Mouse (Mus musculus) myocyte (in vitro differentiated cells): Measurements from ENCODE around the gene Aars.
"Not testable (repeated sequence)": the region's sequence is repeated elsewhere in the genome, so short reads cannot be mapped to it uniquely, and the experiment has no call there.

ENCODE experiments used
- CEBPB ChIP-seq: IDR thresholded peaks from 2 replicates; pipeline ENCODE4 v1.6.1; 2011; ENCODE audit warnings: mild to moderate bottlenecking, moderate library complexity; ENCODE audit not compliant: poor library complexity, insufficient read depth, severe bottlenecking
- MAX ChIP-seq: IDR thresholded peaks from one replicate; pipeline ENCODE4 v1.6.1; 2011; ENCODE audit warnings: low read depth, mild to moderate bottlenecking, control low read depth
- MYOD1 ChIP-seq, 3 experiments: IDR thresholded peaks; one replicate each; pipeline ENCODE4 v1.6.1; 2011; ENCODE audit warnings: control low read depth in 2 of 3, low read depth in 2 of 3, mild to moderate bottlenecking in 2 of 3, moderate library complexity in 1 of 3; ENCODE audit not compliant: insufficient read length in 2 of 3, control insufficient read depth in 1 of 3
- POLR2A ChIP-seq: IDR thresholded peaks from one replicate; pipeline ENCODE4 v1.6.1; 2011; ENCODE audit warnings: low read depth, mild to moderate bottlenecking, control low read depth, moderate library complexity; ENCODE audit not compliant: insufficient read length
- POLR2AphosphoS2 ChIP-seq: IDR thresholded peaks from one replicate; pipeline ENCODE4 v1.6.1; 2011; ENCODE audit warnings: low read depth, control low read depth; ENCODE audit not compliant: insufficient read length
- TCF12 ChIP-seq: IDR thresholded peaks from one replicate; pipeline ENCODE4 v1.6.1; 2011; ENCODE audit warnings: mild to moderate bottlenecking, control low read depth; ENCODE audit not compliant: poor library complexity, insufficient read depth, severe bottlenecking
- USF1 ChIP-seq: IDR thresholded peaks from one replicate; pipeline ENCODE4 v1.6.1; 2011; ENCODE audit warnings: low read depth, mild to moderate bottlenecking, control low read depth, moderate library complexity

DNA sequence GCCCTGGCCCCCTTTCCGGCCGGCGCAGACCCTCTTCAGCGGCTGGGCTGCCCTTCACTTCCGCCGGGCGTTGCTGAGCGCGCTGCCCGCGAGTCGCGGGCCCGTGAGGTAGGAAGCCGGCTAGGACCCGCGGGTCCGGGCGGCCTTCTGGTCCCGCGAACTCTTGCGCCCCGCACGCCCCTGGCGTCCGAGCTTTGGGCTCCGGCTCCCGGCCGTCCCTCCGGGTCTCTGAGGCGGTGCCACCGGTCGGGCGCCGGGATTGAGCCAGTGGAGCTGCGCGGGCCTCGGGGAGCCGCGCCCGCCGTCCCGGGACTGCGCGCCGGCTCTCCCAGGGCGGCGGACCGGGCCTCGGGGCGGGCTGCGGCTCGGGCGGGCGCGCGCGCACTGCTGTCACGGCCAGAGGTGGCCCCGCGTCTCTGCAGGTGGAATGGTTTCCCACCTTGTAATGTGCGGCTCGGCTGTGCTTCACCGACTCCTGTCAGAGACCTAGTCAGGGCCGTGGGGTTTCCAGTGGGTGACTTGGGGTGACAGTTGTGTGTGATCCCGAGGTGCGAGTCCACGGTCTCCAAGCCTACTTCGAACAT is 61.9 kb downstream of the Aars start:
- TF ChIP-seq MYOD1 (IDR thresholded peaks at IDR 0.05; ENCODE audit: control insufficient read depth in 1 of 3, insufficient read length in 2 of 3, low read depth in 2 of 3); POLR2AphosphoS2; USF1; MAX; POLR2A; TCF12; CEBPB: not testable (repeated sequence)
